Mouse (Mus musculus) cerebellum, adult 9-11 months (tissue): ENCODE data around the gene Hapln4.
A peak's percentile ranks its signal among the peaks of the same experiment; 100 is the strongest.

ENCODE experiments used
- DNase-seq: peaks from one replicate; pipeline ENCODE4 v3.0.0; 2022

Gene Hapln4

GRCm38 (mm10) chr8:70139026-70139857, 56.0 kb downstream of the Hapln4 start, which contains the start of the genes Rfxank, Borcs8 and Mef2b:
TSS of gene Rfxank (minus strand) at chr8:70139154.
TSS of gene Borcs8 (plus strand) at chr8:70139499.
TSS of gene Mef2b (plus strand) at chr8:70139711.
- peak; percentile 99 for DNase-seq

- DNase-seq = no peak
Measured at GRCm38 (mm10) chr8:70139981-70140380, 56.7 kb downstream of the Hapln4 start.
